Mouse (Mus musculus): ENCODE results near the gene Aqp6. TPM values are rescaled to one million over a fixed set of nuclear protein-coding genes. Genes with fewer than 3 reads are reported as not detected.

Gene Aqp6
- polyA plus RNA-seq, 1 experiment: not detected

GRCm38 (mm10) chr15:99596056-99596687, 5.0 kb upstream of the Aqp6 start:
- H3K4me3 ChIP-seq (replicated peaks; ENCODE audit: extremely low read depth, low read depth, low read length): no peak overlapping the region
- peak; percentile 81 for DNase-seq
- H3K4me1 ChIP-seq (ENCODE audit: control insufficient read depth, insufficient read depth, low read length): no peaks in the 10 kb centered on the region
- peak; percentile 93 for TF ChIP-seq CTCF (IDR thresholded peaks at IDR 0.05; ENCODE audit: insufficient read depth, low read length)
- TF ChIP-seq POLR2A (IDR thresholded peaks at IDR 0.05; ENCODE audit: borderline replicate concordance, extremely low read depth, low read depth, low read length): peak; percentile 47; the same call in 1 of the 2 replicates
- WGBS: 0% methylated on average over 7 of the region's 7 CpGs

- DNase-seq: no peak
- H3K4me1 ChIP-seq (ENCODE audit: control insufficient read depth, insufficient read depth, low read length): no peaks in the 10 kb centered on the region
- WGBS: 57% methylated on average over 7 of the region's 7 CpGs
- no peak for TF ChIP-seq POLR2A (IDR thresholded peaks at IDR 0.05; ENCODE audit: borderline replicate concordance, extremely low read depth, low read depth, low read length)
- TF ChIP-seq CTCF (IDR thresholded peaks at IDR 0.05; ENCODE audit: insufficient read depth, low read length): no peak
- H3K4me3 ChIP-seq (replicated peaks; ENCODE audit: extremely low read depth, low read depth, low read length): no peak overlapping the region
Measured at GRCm38 (mm10) chr15:99596841-99597240, 4.4 kb upstream of the Aqp6 start.

- TF ChIP-seq POLR2A (IDR thresholded peaks at IDR 0.05; ENCODE audit: borderline replicate concordance, extremely low read depth, low read depth, low read length): no peak
- no peak for TF ChIP-seq CTCF (IDR thresholded peaks at IDR 0.05; ENCODE audit: insufficient read depth, low read length)
- WGBS: 68% methylated on average over 8 of the region's 8 CpGs
- Histone ChIP-seq H3K4me3 (replicated peaks; ENCODE audit: extremely low read depth, low read depth, low read length) (no peak overlapping the region), H3K4me1 (ENCODE audit: control insufficient read depth, insufficient read depth, low read length) (no peaks in the 10 kb centered on the region)
- DNase-seq: no peak
Measured at GRCm38 (mm10) chr15:99597596-99597995, 3.6 kb upstream of the Aqp6 start.

- no peaks in the 10 kb centered on the region for H3K4me1 ChIP-seq (ENCODE audit: control insufficient read depth, insufficient read depth, low read length)
- WGBS: 65% methylated on average over 17 of the region's 17 CpGs
- H3K4me3 ChIP-seq (replicated peaks; ENCODE audit: extremely low read depth, low read depth, low read length): no peak overlapping the region
- DNase-seq: no peak
- no peak for TF ChIP-seq CTCF (IDR thresholded peaks at IDR 0.05; ENCODE audit: insufficient read depth, low read length)
- TF ChIP-seq POLR2A (IDR thresholded peaks at IDR 0.05; ENCODE audit: borderline replicate concordance, extremely low read depth, low read depth, low read length): no peak
Measured at GRCm38 (mm10) chr15:99599245-99600070, 1.7 kb upstream of the Aqp6 start.

GRCm38 (mm10) chr15:99601823-99602120, 572 bp downstream of the Aqp6 start:
- Histone ChIP-seq H3K4me1 (ENCODE audit: control insufficient read depth, insufficient read depth, low read length) (no peaks in the 10 kb centered on the region), H3K4me3 (replicated peaks; ENCODE audit: extremely low read depth, low read depth, low read length) (no peak overlapping the region)
- 53% methylated on average over 5 of the region's 5 CpGs for WGBS
- no peak for DNase-seq
- TF ChIP-seq CTCF (IDR thresholded peaks at IDR 0.05; ENCODE audit: insufficient read depth, low read length): no peak
- no peak for TF ChIP-seq POLR2A (IDR thresholded peaks at IDR 0.05; ENCODE audit: borderline replicate concordance, extremely low read depth, low read depth, low read length)

GRCm38 (mm10) chr15:99602206-99602820, 1.1 kb downstream of the Aqp6 start:
- Histone ChIP-seq H3K4me1 (ENCODE audit: control insufficient read depth, insufficient read depth, low read length) (no peaks in the 10 kb centered on the region), H3K4me3 (replicated peaks; ENCODE audit: extremely low read depth, low read depth, low read length) (no peak overlapping the region)
- 88% methylated on average over 17 of the region's 17 CpGs for WGBS
- TF ChIP-seq POLR2A (IDR thresholded peaks at IDR 0.05; ENCODE audit: borderline replicate concordance, extremely low read depth, low read depth, low read length): no peak
- TF ChIP-seq CTCF (IDR thresholded peaks at IDR 0.05; ENCODE audit: insufficient read depth, low read length): no peak
- DNase-seq: no peak

GRCm38 (mm10) chr15:99603216-99603615, 2.0 kb downstream of the Aqp6 start:
- no peak overlapping the region for H3K4me3 ChIP-seq (replicated peaks; ENCODE audit: extremely low read depth, low read depth, low read length)
- H3K4me1 ChIP-seq (ENCODE audit: control insufficient read depth, insufficient read depth, low read length): no peaks in the 10 kb centered on the region
- WGBS: 66% methylated on average over 7 of the region's 7 CpGs
- DNase-seq: no peak
- TF ChIP-seq CTCF (IDR thresholded peaks at IDR 0.05; ENCODE audit: insufficient read depth, low read length) (no peak), POLR2A (IDR thresholded peaks at IDR 0.05; ENCODE audit: borderline replicate concordance, extremely low read depth, low read depth, low read length) (no peak)

GRCm38 (mm10) chr15:99605595-99605994, 4.4 kb downstream of the Aqp6 start:
- TF ChIP-seq CTCF (IDR thresholded peaks at IDR 0.05; ENCODE audit: insufficient read depth, low read length) (no peak), POLR2A (IDR thresholded peaks at IDR 0.05; ENCODE audit: borderline replicate concordance, extremely low read depth, low read depth, low read length) (no peak)
- Histone ChIP-seq H3K4me3 (replicated peaks; ENCODE audit: extremely low read depth, low read depth, low read length) (no peak overlapping the region), H3K4me1 (ENCODE audit: control insufficient read depth, insufficient read depth, low read length) (no peaks in the 10 kb centered on the region)
- 82% methylated on average over 3 of the region's 3 CpGs for whole genome bisulfite sequencing
- no peak for DNase-seq

GRCm38 (mm10) chr15:99606515-99606914, 5.3 kb downstream of the Aqp6 start:
- WGBS: 32% methylated on average over 5 of the region's 5 CpGs
- Histone ChIP-seq H3K4me1 (ENCODE audit: control insufficient read depth, insufficient read depth, low read length) (no peaks in the 10 kb centered on the region), H3K4me3 (replicated peaks; ENCODE audit: extremely low read depth, low read depth, low read length) (no peak overlapping the region)
- no peak for TF ChIP-seq CTCF (IDR thresholded peaks at IDR 0.05; ENCODE audit: insufficient read depth, low read length)
- no peak for TF ChIP-seq POLR2A (IDR thresholded peaks at IDR 0.05; ENCODE audit: borderline replicate concordance, extremely low read depth, low read depth, low read length)
- no peak for DNase-seq

Data from lung, adult 2 months (tissue).